Mouse (Mus musculus) brain, embryonic 18.5 days (tissue): ENCODE data around the gene Arhgap23.

Experiments used
- DNase-seq: peaks from one replicate; pipeline ENCODE4 v3.0.0-alpha.2; 2012; ENCODE audit warnings: low read depth, low spot score

The Arhgap23 gene

DNA sequence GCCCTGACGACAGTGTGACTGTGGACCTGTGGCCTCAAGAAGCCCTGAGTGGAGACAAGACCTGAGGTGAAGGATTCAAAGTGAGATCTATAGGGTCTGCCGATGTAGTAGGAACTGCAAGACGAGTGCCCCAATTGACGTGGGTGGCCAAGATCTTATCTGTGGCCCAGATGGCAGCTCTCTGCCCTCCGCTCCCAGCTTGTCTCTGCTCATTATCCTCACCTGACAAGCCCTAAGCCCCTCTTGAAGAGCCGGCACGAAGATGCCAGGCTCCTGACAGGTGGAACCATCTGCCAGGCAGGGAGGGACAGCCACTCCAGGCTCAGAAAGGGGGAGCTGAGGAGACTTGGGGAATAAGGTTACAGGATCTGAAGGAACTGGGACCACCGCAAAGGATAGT is 117.0 kb downstream of the Arhgap23 start:
- no peak for DNase-seq

- DNase-seq, result no peak
These were observed 117.7 kb downstream of the Arhgap23 start for GRCm38 (mm10) chr11:97532950-97533582.

- no peak for DNase-seq
These were observed 118.3 kb downstream of the Arhgap23 start for GRCm38 (mm10) chr11:97533653-97534052.

DNA sequence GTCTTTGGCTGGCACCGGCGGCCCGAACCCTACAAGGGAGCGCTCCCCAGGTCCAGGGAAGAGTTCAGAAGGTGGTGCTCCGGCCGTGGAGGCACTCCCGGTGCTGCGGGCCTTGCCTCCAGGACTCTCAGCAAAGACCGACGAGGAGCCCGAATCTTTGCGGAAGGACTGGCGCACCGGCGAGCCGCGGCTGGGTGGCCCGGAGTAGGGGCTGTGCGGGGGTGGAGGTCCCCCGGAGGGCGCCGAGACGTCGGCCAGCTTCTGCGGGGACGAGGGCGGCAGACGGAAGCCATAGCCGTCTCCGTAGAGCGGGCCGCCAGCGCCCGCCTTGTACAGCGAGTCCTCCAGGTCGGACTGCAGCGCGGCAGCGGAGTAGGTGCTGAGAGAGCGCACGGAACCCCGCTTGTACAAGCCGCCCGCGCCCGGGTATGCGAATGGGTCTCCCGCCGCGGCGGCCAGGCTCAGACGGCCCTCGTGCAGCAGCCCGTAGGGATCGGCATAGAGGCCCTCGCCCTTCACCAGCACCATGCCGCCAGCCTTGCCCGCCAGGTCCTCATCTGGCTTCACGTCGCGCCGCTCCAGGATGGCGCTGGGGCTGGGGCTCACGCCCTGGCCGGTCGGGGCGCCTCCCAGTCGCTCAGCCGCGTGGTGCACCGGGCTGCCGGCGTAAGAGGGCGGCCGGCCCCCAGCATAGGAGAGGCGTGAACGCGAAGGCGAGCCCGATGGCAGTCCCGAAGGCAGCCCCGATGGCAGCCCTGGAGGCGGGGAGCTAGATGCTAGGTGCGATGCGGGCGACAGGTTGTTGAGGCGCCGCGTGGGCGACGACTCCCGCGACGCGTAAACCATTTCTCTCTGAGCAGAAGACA is 119.3 kb downstream of the Arhgap23 start:
- no peak for DNase-seq

DNA sequence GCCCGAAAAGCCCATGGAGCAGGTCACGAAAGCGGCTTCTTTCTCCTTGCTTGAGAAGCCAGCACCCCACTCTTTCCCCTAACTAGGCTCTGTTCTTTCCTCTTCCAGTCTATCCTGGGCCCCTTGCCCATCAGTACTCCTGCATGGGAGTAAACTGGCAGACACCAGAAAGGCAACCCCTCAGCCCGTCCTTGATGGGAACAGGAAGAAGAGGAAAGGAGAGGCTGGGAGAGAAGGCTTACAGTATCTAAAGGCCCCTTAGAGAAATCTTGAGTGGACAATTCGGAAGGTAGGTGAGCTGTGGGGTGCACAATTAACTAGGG is 119.9 kb downstream of the Arhgap23 start:
- no peak for DNase-seq

DNA sequence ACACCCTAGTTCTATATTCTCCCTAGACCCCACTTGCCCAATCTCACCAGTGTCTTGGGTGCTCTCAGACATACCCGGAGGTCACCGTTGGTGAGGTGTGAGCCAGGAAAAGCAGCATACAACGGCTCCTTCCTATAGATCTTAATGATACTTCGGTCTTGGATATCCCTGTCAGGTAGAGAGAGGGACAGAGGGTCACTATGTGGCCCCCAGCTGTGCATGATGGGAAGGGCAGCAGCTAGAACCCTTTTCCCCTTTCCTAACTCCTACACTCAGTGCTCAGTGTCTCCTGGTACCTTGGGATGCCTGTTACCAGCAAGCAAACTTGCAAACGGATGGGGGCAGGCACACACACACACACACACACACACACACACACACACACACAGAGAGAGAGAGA is 120.3 kb downstream of the Arhgap23 start:
- DNase-seq, result no peak

DNA sequence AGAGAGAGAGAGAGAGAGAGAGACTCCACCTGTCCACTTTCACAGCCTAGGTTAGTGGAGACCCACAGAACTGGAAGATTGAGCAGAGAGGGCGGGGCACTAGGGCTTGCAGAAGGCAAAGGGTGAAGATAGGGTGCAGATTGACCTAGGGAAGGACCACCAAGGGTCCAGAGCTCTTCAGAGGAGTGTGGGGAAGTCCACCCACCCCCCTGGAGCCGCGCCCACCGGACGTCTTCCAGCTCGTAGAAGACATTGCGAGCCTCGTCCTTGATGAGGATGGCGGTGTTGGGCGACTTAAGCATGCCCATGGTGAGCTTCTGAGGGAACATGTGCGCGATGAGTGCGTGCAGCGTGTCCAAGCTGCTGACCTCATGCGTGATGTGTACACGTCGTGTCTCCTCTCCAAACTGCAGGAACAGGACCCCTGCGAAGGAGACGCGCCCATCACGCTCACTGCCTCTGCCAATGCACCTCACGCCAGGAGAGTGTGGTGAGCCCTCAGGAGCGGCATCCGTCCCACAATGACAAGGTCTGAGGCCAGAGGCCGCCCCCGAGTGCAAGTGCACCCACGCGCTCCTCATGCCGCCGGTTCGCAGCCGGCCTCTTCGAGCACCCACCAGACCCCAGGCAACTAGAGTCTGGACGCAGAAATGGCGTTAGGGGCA is 120.9 kb downstream of the Arhgap23 start:
- DNase-seq, result no peak

DNA sequence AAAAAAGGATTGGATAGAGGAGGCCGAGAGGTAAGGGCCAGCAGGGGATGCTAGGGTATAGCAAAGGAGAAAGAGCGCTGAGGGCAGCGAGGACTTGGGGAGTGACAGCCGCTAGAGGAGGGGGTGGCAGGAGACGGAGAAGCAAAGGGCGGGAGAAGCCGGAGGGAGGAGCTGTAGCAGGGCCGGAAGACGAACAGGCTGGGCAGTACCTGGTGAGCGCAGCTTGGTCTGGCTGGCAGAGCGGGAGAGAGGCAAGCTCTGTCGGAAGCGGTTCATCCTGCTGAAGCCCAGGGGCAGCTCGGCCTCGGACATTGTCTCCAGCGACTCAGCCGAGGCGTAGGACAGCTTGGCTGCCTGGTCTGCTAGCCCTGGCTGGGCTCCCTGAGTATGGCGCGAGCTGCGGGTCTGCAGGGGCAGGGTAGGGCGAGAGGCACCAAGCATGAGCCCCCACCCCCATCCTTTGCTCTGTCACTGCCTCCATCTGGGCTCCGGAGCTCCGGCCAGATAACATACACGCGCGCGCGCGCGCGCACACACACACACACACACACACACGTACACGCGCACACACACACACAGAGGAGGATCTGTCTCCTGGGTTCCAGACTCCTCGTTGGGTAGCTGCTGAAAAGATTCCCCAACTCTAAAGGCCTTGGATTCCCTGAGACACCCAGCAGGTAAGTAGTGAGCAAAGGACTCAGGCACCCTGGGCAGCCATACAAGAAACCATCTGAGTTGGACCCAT is 121.7 kb downstream of the Arhgap23 start:
- no peak for DNase-seq

GRCm38 (mm10) chr11:97537580-97538089 is 122.3 kb downstream of the Arhgap23 start:
- DNase-seq, result no peak

DNA sequence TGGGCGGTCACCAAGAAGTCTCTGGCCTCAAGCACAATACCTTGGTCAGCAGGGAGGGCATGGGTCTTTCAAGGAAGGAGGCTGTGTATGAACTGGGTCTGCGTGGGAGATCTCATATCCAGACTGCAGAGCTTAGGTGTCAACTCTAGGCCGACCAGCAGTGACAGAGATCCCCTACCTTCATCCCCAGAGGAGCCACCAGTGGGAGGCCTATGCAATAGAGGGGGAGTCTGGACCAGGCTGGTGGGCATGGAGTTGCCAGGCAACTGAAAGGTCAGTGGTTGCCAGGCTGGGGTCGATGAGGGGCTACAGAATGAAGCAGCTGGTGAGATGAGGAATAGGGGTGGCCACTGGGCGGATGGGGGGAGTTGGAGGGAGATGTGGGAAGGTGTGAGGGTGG is 124.3 kb downstream of the Arhgap23 start:
- DNase-seq, result no peak

DNA sequence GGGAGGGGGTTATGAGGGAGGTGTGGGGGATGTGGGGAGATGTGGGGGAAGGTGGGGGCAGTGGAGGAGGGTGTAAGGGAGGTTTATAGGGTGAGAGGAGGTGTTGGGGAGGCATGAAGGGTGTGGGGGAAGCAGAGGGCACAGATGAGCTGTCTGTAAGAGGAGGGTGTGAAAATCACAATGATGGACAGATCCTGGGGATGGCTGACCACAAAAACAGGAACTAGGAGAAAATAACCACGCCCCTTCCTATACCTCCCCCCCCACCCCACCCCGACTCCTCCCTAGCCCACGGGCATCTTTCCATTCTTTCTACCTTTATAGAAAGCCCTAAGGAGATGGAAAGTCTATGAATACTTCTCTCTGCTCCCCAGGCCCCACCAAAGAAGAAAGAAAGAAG is 124.8 kb downstream of the Arhgap23 start:
- DNase-seq, result no peak

DNA sequence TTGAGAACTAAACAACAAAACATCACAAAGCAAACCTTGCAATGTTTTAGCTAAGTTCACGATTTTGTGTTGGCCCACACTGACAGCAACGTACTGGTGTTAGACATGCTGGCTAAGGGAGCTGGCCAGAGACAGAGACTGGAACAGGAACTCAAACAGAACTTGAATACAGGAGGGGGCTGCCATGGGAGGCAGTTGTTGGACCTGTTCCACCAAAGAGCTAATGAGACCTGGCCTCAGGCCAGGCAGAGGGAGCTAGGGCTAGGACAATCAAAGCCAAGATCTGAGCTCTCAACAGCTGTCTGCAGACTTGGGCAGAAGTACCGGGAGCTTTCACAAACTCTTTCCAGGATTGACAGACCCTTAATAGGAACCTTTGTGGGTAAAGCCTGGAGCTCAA is 125.3 kb downstream of the Arhgap23 start:
- DNase-seq, result no peak

DNA sequence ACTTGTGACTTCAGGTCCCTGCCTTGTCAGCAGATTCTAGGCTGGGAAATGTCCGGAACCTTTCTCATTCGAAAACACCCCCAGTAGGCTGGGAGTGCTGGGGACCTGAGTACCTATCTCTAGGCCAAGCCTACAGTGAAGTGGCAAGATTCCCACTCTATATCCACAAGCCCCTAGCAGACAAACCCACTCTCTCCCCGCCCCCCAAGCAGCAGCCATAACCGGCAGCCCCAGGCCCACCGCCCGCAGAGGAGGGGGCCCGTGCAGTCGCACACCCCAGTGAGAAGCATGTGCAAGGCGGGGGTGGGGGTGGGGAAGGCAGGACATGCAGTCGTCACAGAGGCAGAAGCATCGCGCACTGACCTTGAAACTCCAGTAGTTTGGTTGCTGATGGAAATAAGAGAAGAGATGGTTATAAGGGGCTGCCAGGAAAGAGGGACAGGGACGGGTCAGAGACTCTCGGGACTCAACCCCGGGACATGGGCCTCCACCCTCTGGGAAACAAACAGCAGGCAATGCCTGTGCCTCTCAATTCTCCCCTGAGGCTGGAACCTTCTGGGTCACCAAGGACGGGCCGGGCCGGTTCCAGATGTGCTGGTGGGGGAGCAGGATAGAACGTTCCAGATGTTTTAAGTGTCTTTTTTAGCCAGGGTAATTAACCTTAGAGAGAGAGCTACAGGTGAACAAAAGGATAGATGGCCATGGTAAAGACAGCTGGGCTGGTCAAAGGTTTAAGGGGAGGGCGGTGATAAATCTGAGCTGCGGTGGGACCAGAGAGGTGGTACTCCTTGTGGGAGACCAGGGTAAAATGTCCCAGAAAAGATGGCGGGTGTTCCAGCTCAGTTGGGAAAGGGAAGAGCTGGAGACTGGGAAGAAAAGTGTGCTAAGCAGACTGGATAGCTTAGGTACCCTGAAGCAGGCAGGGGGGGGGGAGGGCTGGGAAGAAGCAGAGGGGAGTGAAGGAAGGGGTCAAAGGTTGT is 127.1 kb downstream of the Arhgap23 start:
- no peak for DNase-seq

DNA sequence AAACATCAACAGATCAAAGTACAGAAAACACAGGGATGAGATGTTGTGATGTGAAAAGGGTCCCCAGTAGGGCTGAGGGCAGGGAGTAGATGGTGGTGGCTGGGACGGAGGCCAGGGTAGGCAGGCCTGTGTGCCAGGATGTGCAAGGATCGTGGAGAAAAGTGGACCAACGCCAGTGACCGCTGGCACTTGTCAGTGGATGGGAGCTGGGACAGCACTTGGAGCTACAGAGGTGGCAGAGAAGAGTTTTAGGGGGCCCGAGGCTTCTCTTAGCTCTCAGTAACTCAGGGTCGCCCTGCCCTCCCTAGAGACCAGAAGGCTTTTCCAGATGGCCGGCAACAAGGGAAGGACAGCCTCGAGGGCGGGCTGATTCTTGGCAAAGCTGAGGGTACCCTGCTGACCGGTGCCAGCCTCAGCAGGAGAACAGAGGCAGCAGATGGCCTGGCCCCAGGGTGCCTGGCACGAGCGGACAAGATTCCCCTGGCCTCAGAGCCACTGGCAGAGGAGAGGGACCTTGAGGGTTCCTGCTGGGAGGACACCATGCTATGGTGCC is 127.9 kb downstream of the Arhgap23 start:
- DNase-seq, result no peak

DNA sequence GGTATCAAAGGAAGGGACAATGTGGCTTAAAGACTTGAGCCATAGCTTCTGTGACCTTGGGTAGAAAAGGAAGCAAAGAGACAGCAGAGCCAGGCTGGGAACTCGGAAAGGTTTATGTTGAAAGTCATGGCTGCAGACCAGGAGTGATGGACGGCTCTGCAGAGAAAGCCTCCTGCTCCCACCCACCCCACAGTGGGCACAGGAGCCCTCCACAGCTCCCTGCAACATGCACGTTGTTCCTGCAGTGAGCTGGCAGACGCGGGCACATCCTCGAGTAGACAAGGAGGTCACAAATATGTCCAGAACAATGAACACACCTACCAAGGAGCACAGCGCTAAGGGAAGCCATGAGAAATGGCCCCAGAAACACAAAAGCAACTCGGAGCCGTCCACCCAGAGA is 128.6 kb downstream of the Arhgap23 start:
- DNase-seq, result no peak

GRCm38 (mm10) chr11:97545808-97546560 is 130.7 kb downstream of the Arhgap23 start:
- DNase-seq, result no peak

GRCm38 (mm10) chr11:97546804-97547411 is 131.6 kb downstream of the Arhgap23 start:
- no peak for DNase-seq

DNA sequence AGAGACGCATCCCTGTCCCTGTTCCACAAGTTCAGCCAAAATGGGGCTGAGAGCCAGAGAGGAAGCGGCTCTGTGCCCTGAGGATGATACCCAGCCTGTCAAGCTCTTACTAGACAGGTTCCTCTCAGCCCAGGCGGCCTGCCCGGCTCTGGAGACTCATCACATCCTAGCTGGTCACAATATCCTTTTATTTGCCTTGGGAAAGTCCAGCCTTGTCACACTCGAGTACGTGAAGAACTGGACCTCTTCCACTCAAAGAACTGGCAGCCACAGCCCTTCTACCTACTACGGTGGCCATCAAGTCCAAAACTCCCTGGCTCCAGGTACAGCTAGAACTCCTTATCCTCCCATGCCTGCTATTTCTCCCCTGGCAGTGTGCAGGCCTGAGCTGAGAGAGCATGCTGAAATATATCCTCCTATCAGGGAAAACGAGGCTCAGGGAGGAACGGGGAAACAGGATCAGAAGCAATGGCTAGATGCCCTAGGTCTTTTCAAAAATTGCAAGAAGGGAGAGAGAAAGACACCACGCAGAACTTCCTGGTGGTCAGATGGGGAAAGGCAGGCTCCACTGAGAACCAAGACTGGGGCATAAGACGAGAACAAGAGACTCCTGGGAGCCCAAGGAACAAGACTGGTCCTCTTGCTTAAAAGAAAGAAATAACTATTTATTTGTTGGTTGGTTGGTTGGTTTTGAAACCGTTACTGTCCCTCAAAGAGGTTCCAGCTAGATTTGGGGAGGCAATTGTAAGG is 132.8 kb downstream of the Arhgap23 start:
- no peak for DNase-seq
